Mouse (Mus musculus): ENCODE results near the gene Lmo3.

- TF ChIP-seq CTCF (IDR thresholded peaks at IDR 0.05; ENCODE audit: borderline replicate concordance, control insufficient read depth, extremely low read depth, insufficient read depth, low read length, poor library complexity), result no peak
- TF ChIP-seq POLR2A (IDR thresholded peaks at IDR 0.05; ENCODE audit: control insufficient read depth, extremely low read depth, insufficient read depth, low read length, poor library complexity), result no peak
Measured at GRCm38 (mm10) chr6:138581734-138582505, at the start of gene Lmo3.

Measured in thymus, adult 2 months (tissue).